Mouse (Mus musculus): Measurements from ENCODE around the gene Rufy3. TPM values are rescaled to one million over a fixed set of nuclear protein-coding genes. Genes with fewer than 3 reads are reported as not detected.

Gene Rufy3
- polyA plus RNA-seq, 1 experiment from 2014 or later = 18.8 TPM

- TF ChIP-seq CTCF (IDR thresholded peaks at IDR 0.05; ENCODE audit: low read depth) = no peak
- H3K4me2 ChIP-seq (ENCODE audit: low read length) = no peak overlapping the region
- no peaks in the 10 kb centered on the region for H3K9me3 ChIP-seq (replicated peaks; ENCODE audit: low read length)
- H3K27ac ChIP-seq = no peak overlapping the region
- H3K4me3 ChIP-seq (replicated peaks; ENCODE audit: low read depth, low read length) = no peak overlapping the region
- no peaks in the 10 kb centered on the region for H3K36me3 ChIP-seq (ENCODE audit: insufficient read depth, low read length)
- H3K9ac ChIP-seq (ENCODE audit: low read depth, low read length) = no peak overlapping the region
- ATAC-seq (replicated peaks; ENCODE audit: low FRiP score, low read depth) = no peak
- H3K27me3 ChIP-seq (ENCODE audit: insufficient read depth, low read length) = no peaks in the 10 kb centered on the region
- no peak for DNase-seq (ENCODE audit: low spot score)
- 85% methylated on average over 9 of the region's 9 CpGs for WGBS
- H3K4me1 ChIP-seq (replicated peaks; ENCODE audit: insufficient read depth, low read length) = peaks cover 1% of the 10 kb centered on the region; the same call in 1 of the 2 replicates
Measured at GRCm38 (mm10) chr5:88561080-88561814, 3.6 kb upstream of the Rufy3 start.

- H3K4me2 ChIP-seq (ENCODE audit: low read length) = no peak overlapping the region
- ATAC-seq (replicated peaks; ENCODE audit: low FRiP score, low read depth) = no peak
- WGBS = 69% methylated on average over 8 of the region's 8 CpGs
Measured at GRCm38 (mm10) chr5:88562863-88563780, 1.7 kb upstream of the Rufy3 start.

DNA sequence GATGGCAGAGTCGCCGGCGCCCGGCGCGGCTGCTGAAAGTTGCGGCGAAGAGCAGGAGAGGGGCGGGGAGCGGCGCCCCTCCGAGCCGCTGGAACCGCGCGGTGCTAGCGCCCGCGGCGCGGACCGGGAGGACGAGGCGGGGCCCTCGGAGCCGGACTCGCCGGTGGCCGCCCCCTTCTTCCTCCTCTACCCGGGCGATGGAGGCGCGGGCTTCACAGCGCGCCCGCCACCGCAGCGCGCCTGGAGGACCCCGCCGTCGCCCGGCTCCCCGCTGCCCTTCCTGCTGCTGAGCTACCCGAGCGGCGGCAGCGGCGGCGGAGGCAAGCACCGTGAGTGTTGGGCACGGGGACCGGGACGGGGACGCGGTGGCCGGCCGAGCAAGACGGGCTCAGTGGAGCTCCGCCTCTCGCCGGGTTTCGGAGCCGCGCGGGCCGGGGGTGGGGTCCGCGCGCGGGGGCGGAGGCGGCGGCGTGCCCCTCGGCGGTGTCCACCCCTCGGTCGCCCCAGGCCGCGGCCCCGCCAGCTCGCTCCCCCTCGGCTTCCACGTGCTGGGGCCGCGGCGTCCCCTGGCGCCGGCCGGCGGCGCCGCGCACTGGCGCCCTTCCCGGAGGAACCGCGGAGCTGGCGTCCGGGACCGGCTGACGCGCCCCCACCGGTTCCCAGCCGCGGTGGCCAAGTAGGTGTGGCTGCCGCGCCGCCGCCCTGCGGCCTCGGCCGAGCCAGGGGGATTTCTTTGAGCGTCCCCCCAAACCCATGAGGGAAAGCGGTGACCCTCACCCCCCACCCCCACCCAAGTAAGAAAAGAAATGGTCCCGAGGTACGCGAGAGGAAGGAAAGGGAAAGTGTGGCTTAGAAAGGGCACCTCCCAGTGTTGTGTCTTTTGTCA is 551 bp downstream of the Rufy3 start:
- peak; percentile 65 for ATAC-seq (replicated peaks; ENCODE audit: low FRiP score, low read depth)
- peak; percentile 57 for DNase-seq (ENCODE audit: low spot score)
- H3K36me3 ChIP-seq (ENCODE audit: insufficient read depth, low read length) = no peaks in the 10 kb centered on the region
- H3K4me1 ChIP-seq (replicated peaks; ENCODE audit: insufficient read depth, low read length) = peaks cover 3% of the 10 kb centered on the region; the same call in 1 of the 2 replicates
- no peaks in the 10 kb centered on the region for H3K9me3 ChIP-seq (replicated peaks; ENCODE audit: low read length)
- under 1% methylated on average over 86 of the region's 119 CpGs for WGBS
- H3K27me3 ChIP-seq (ENCODE audit: insufficient read depth, low read length) = no peaks in the 10 kb centered on the region
- H3K4me3 ChIP-seq (replicated peaks; ENCODE audit: low read depth, low read length) = peak overlapping the region; percentile 88
- peak overlapping the region; percentile 89 for H3K9ac ChIP-seq (ENCODE audit: low read depth, low read length)
- peak overlapping the region; percentile 93 for H3K27ac ChIP-seq
- peak overlapping the region; percentile 86 for H3K4me2 ChIP-seq (ENCODE audit: low read length)
- TF ChIP-seq CTCF (IDR thresholded peaks at IDR 0.05; ENCODE audit: low read depth) = 0 out of 2 replicates have a peak, but pooled peaks have one; percentile 3

More at GRCm38 (mm10) chr5:88562863-88563780, 1.7 kb upstream of the Rufy3 start:
- DNase-seq (ENCODE audit: low spot score) = no peak
- no peaks in the 10 kb centered on the region for H3K36me3 ChIP-seq (ENCODE audit: insufficient read depth, low read length)
- no peak for TF ChIP-seq CTCF (IDR thresholded peaks at IDR 0.05; ENCODE audit: low read depth)
- H3K4me3 ChIP-seq (replicated peaks; ENCODE audit: low read depth, low read length) = no peak overlapping the region
- H3K27me3 ChIP-seq (ENCODE audit: insufficient read depth, low read length) = no peaks in the 10 kb centered on the region
- peaks cover 3% of the 10 kb centered on the region; the same call in 1 of the 2 replicates for H3K4me1 ChIP-seq (replicated peaks; ENCODE audit: insufficient read depth, low read length)
- no peaks in the 10 kb centered on the region for H3K9me3 ChIP-seq (replicated peaks; ENCODE audit: low read length)
- no peak overlapping the region for H3K9ac ChIP-seq (ENCODE audit: low read depth, low read length)
- no peak overlapping the region for H3K27ac ChIP-seq

DNA sequence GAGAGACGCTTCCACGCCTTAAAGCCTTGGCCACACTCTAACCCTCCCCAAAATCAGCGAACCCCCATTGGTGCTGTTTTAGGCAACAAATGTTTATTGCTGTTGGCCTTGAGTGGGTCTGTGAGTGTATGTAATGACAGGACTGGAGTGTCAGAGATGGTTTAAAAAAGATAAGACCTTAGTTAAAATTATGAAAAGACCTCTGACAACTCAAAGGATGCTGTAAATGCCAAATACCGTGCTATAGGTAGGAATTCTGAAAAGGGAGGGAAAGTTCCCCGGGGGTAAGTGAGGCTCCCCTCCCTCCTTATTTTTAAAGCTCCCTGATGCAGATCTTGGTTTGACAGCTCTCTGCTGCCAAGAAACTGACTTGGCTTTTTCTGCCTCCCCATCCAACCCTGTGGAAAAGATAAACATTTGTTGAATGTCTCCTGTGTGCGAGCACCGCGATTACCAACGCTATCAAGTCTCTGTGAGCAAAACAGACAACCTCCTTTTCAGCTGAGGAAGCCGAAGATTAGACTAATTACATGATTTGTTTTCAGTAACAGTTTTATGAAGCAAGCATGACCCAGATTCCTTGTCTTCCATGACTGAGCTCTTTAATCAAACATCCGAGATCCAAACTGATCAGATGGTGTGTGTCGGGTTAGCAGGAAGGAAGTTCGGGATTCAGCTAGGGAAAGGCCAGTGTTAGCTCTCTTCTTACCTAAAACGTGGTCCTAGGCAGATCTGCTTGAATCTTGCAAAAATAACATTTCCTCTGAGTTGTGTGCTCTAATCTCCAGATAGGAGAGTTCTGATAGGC is 1.4 kb downstream of the Rufy3 start:
- no peak for ATAC-seq (replicated peaks; ENCODE audit: low FRiP score, low read depth)
- Histone ChIP-seq H3K4me3 (replicated peaks; ENCODE audit: low read depth, low read length) (peak overlapping the region; percentile 88), H3K4me1 (replicated peaks; ENCODE audit: insufficient read depth, low read length) (peaks cover 3% of the 10 kb centered on the region; the same call in 1 of the 2 replicates), H3K36me3 (ENCODE audit: insufficient read depth, low read length) (no peaks in the 10 kb centered on the region), H3K4me2 (ENCODE audit: low read length) (peak overlapping the region; percentile 86), H3K9me3 (replicated peaks; ENCODE audit: low read length) (no peaks in the 10 kb centered on the region), H3K9ac (ENCODE audit: low read depth, low read length) (peak overlapping the region; percentile 89), H3K27ac (peak overlapping the region; percentile 93), H3K27me3 (ENCODE audit: insufficient read depth, low read length) (no peaks in the 10 kb centered on the region)
- WGBS = 2% methylated on average over 14 of the region's 14 CpGs
- no peak for TF ChIP-seq CTCF (IDR thresholded peaks at IDR 0.05; ENCODE audit: low read depth)
- DNase-seq (ENCODE audit: low spot score) = no peak

- 0 out of 2 replicates have a peak, but pooled peaks have one; percentile 20 for ATAC-seq (replicated peaks; ENCODE audit: low FRiP score, low read depth)
- Histone ChIP-seq H3K4me2 (ENCODE audit: low read length) (no peak overlapping the region), H3K27me3 (ENCODE audit: insufficient read depth, low read length) (no peaks in the 10 kb centered on the region), H3K9ac (ENCODE audit: low read depth, low read length) (no peak overlapping the region), H3K4me1 (replicated peaks; ENCODE audit: insufficient read depth, low read length) (peaks cover 3% of the 10 kb centered on the region; the same call in 1 of the 2 replicates), H3K4me3 (replicated peaks; ENCODE audit: low read depth, low read length) (no peak overlapping the region), H3K9me3 (replicated peaks; ENCODE audit: low read length) (no peaks in the 10 kb centered on the region), H3K27ac (peak overlapping the region; percentile 66), H3K36me3 (ENCODE audit: insufficient read depth, low read length) (no peaks in the 10 kb centered on the region)
- no peak for TF ChIP-seq CTCF (IDR thresholded peaks at IDR 0.05; ENCODE audit: low read depth)
- no peak for DNase-seq (ENCODE audit: low spot score)
- WGBS = 47% methylated on average over 3 of the region's 3 CpGs
Measured at GRCm38 (mm10) chr5:88569541-88569940, 4.7 kb downstream of the Rufy3 start.
